Mouse (Mus musculus) heart, postnatal 0 days (tissue): ENCODE results near the gene Slc9a5.

Experiments used
- CTCF ChIP-seq: IDR thresholded peaks from 2 replicates; pipeline ENCODE4 v1.5.1; 2016; ENCODE audit warnings: antibody characterized with exemption, control low read depth, low read depth
- EP300 ChIP-seq: IDR thresholded peaks from 2 replicates; pipeline ENCODE4 v1.6.1; 2016; ENCODE audit warnings: antibody characterized with exemption, low read depth

DNA sequence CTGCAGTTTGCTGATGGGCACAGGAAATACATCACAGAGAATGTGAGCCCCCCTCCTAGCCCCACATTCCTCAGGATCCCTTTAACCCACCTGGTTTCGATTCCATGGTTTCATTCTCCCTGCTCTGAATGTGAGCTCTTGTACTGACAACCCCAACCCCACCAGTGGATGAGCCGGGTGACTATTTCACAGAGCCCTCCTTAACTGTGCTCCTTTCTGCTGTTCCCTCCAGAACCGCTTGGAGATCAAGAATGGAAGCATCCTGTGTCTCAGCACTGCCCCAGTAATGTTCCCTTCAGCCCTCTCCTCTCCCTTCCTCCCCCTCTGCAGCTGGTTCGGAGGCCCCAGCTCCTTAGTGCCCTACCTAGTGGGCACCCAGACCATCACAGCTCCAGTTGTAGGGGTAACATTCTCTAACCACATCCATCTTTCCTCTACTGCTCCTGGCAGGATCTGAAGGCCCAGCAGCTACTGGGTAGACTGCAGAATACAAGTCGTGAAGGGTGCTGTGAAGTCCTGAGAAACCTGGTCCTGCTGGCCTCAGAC, 42.4 kb upstream of the Slc9a5 start:
- TF ChIP-seq EP300 = no peak
- no peak for TF ChIP-seq CTCF
